Comparison of ENCODE assay signal across 10 mouse cellular contexts in the genomic region with DNA sequence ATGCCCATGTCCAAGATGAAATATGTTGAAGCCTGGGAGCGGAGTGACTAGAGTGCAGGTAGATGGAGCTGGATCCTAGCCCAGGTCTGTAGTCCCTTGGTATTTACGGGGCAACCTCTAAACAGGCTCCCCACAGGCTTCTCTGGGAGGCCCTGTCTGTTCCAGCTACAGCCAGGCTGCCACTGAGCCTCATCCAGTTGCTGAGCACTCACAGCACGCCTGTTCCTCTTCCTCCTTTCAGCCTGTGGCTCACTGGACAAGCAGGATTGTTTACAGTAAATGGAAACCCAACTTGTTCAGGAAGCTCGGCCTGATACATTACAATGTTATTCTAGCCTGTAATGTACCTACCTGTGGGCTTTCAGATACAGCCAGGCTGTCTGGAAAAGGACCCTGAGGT. TPM values are rescaled to one million over a fixed set of nuclear protein-coding genes. Genes with fewer than 3 reads are reported as not detected.
DNase-seq lines count a peak whose midpoint lies in the region; ATAC-seq and TF ChIP-seq lines count a peak whose summit lies in the region.
"Had no signal": no experiment of that assay in that cellular context is flagged by ENCODE, and none has a peak within 500 bp of the region (broad histone marks: within the 10 kb centered on the region; RNA-seq: fewer than 3 reads in every experiment).

No protein-coding gene starts in this region.

- intact Hi-C loops in heart, postnatal 36 days (cut with DNase I), result loop anchor here (10.0 kb wide), 1 partner anchor 274 kb away; no protein-coding TSS in a partner anchor

- H3K27me3 ChIP-seq in heart, embryonic 10.5 days (ENCODE audit: insufficient read depth, poor library complexity, severe bottlenecking), result 0 out of 2 replicates have a peak, but pooled peaks cover 6% of the 10 kb centered on the region
- no peaks in the 10 kb centered on the region for H3K27me3 ChIP-seq in kidney, embryonic 14.5 days (ENCODE audit: control insufficient read depth, insufficient read depth, low read length)
- H3K27me3 ChIP-seq in midbrain, embryonic 16.5 days (ENCODE audit: control insufficient read depth, insufficient read depth, low read depth, low read length), result no peaks in the 10 kb centered on the region
- H3K27me3 ChIP-seq: CH12.LX; hindbrain, embryonic 15.5 days had no signal

- H3K4me2 ChIP-seq in kidney, embryonic 14.5 days (replicated peaks; ENCODE audit: low read depth, low read length), result no peak overlapping the region
- no peak overlapping the region for H3K4me2 ChIP-seq in midbrain, embryonic 16.5 days (ENCODE audit: low read length)
- H3K4me2 ChIP-seq: hindbrain, embryonic 15.5 days had no signal

- peak; percentile 32 for ATAC-seq in kidney, embryonic 14.5 days (ENCODE audit: low FRiP score, low TSS enrichment)
- ATAC-seq in megakaryocyte, adult 5-6 weeks (ENCODE audit: poor library complexity, severe bottlenecking), result peak; percentile 56
- ATAC-seq in midbrain, embryonic 16.5 days, result no peak

- no peak for TF ChIP-seq CTCF in bone marrow macrophage, adult 2 months (IDR thresholded peaks at IDR 0.05; ENCODE audit: low read depth, low read length)

- no peak overlapping the region for H3K4me3 ChIP-seq in heart, embryonic 10.5 days
- H3K4me3 ChIP-seq in bone marrow macrophage, adult 2 months (ENCODE audit: insufficient read depth, low read length), result no peak overlapping the region
- no peak overlapping the region for H3K4me3 ChIP-seq in kidney, embryonic 14.5 days (ENCODE audit: low read length)
- no peak overlapping the region for H3K4me3 ChIP-seq in midbrain, embryonic 16.5 days (ENCODE audit: low read depth, low read length)
- H3K4me3 ChIP-seq: hindbrain, embryonic 15.5 days had no signal

- no peak for DNase-seq in heart, embryonic 10.5 days (ENCODE audit: low spot score)
- no peak for DNase-seq in heart, postnatal 36 days
- no peak for DNase-seq in thymus, postnatal 14 days
- DNase-seq in adrenal gland, adult 8-10 months, result no peak

- 0 out of 2 replicates have a peak overlapping the region, but pooled peaks have one; percentile 42 for H3K27ac ChIP-seq in heart, embryonic 10.5 days
- H3K27ac ChIP-seq in bone marrow macrophage, adult 2 months (ENCODE audit: insufficient read depth, low read depth, low read length), result peak overlapping the region; percentile 70
- H3K27ac ChIP-seq in kidney, embryonic 14.5 days (ENCODE audit: low read depth, low read length), result no peak overlapping the region
- no peak overlapping the region for H3K27ac ChIP-seq in midbrain, embryonic 16.5 days (ENCODE audit: low read length)
- H3K27ac ChIP-seq: hindbrain, embryonic 15.5 days had no signal

- H3K36me3 ChIP-seq in heart, embryonic 10.5 days, result no peaks in the 10 kb centered on the region
- no peaks in the 10 kb centered on the region for H3K36me3 ChIP-seq in kidney, embryonic 14.5 days (ENCODE audit: control insufficient read depth, insufficient read depth, low read length)
- no peaks in the 10 kb centered on the region for H3K36me3 ChIP-seq in midbrain, embryonic 16.5 days (ENCODE audit: control insufficient read depth, insufficient read depth, low read length)
- H3K36me3 ChIP-seq: hindbrain, embryonic 15.5 days had no signal

- peaks cover 9% of the 10 kb centered on the region; the same call in 1 of the 2 replicates for H3K4me1 ChIP-seq in heart, embryonic 10.5 days
- H3K4me1 ChIP-seq in bone marrow macrophage, adult 2 months (ENCODE audit: control insufficient read depth, insufficient read depth, low read length), result peaks cover 31% of the 10 kb centered on the region
- no peaks in the 10 kb centered on the region for H3K4me1 ChIP-seq in kidney, embryonic 14.5 days (ENCODE audit: control insufficient read depth, insufficient read depth, low read length)
- no peaks in the 10 kb centered on the region for H3K4me1 ChIP-seq in midbrain, embryonic 16.5 days (ENCODE audit: control insufficient read depth, insufficient read depth, low read length)
- H3K4me1 ChIP-seq: hindbrain, embryonic 15.5 days had no signal

- no peaks in the 10 kb centered on the region for H3K9me3 ChIP-seq in heart, embryonic 10.5 days
- H3K9me3 ChIP-seq in kidney, embryonic 14.5 days (ENCODE audit: control insufficient read depth, low read length), result no peaks in the 10 kb centered on the region
- H3K9me3 ChIP-seq in midbrain, embryonic 16.5 days (replicated peaks; ENCODE audit: control insufficient read depth, low read length, poor library complexity, severe bottlenecking), result no peaks in the 10 kb centered on the region
- H3K9me3 ChIP-seq: hindbrain, embryonic 15.5 days had no signal

- no peak for TF ChIP-seq POLR2A in bone marrow macrophage, adult 2 months (IDR thresholded peaks at IDR 0.05; ENCODE audit: borderline replicate concordance, low read depth, low read length)

- H3K9ac ChIP-seq in kidney, embryonic 14.5 days (ENCODE audit: low read depth, low read length), result no peak overlapping the region
- H3K9ac ChIP-seq in midbrain, embryonic 16.5 days (ENCODE audit: low read depth, low read length), result no peak overlapping the region
- H3K9ac ChIP-seq: hindbrain, embryonic 15.5 days had no signal

- 68% methylated on average over 4 of the region's 4 CpGs for WGBS in heart, embryonic 10.5 days
- WGBS in kidney, embryonic 14.5 days, result 48% methylated on average over 4 of the region's 4 CpGs
- WGBS in midbrain, embryonic 16.5 days, result 77% methylated on average over 4 of the region's 4 CpGs

RNA-seq across cellular contexts. Expression of a gene that starts 23.5 kb away (rescaled TPM):
- 16.8 and 24.3 TPM in 2 replicates for polyA plus RNA-seq in heart, embryonic 10.5 days (2016; fragmentation: Nextera tagmentation; extraction: Ambion mirVana)
- total RNA-seq in heart, postnatal 36 days (2021), result 10 to 100 TPM; 49.3 to 50.9 TPM
- polyA plus RNA-seq in bone marrow macrophage, adult 2 months (2012; ENCODE audit: insufficient read depth, insufficient read length, missing spikeins), result 61.2 and 65.5 TPM in 2 replicates
- polyA plus RNA-seq in kidney, embryonic 14.5 days (2014; fragmentation: Nextera tagmentation; extraction: Ambion mirVana), result 46.2 and 61.4 TPM in 2 replicates
- 127 and 132 TPM in 2 replicates for total RNA-seq in megakaryocyte, adult 5-6 weeks (2015)
- 122 and 137 TPM in 2 replicates for total RNA-seq in megakaryocyte, adult 5-6 weeks (2017)
- total RNA-seq in adrenal gland, adult 8-10 months (2022), result 100 to 1,000 TPM; 105 to 149 (median 127) TPM
- polyA plus RNA-seq in midbrain, embryonic 16.5 days (2015; fragmentation: Nextera tagmentation; extraction: Ambion mirVana), result 26.5 and 31.2 TPM in 2 replicates

Comparison
In these comparisons a context has a peak if more than half of its experiments do, and no peak if none do; other contexts are left out.
1. H3K27ac ChIP-seq: peak in heart, embryonic 10.5 days (single experiment) and bone marrow macrophage, adult 2 months (single experiment); none in kidney, embryonic 14.5 days (single experiment) and midbrain, embryonic 16.5 days (single experiment).